Mouse (Mus musculus) stomach, embryonic 15.5 days (tissue): ENCODE results near the gene Abcb11. TPM values are rescaled to one million over a fixed set of nuclear protein-coding genes. Genes with fewer than 3 reads are reported as not detected.

Experiments used
- ATAC-seq: fragments of 200-750 bp; cut with Nextera tagmentation; 2 replicates; pipeline ENCODE4 v1.8.0; 2017; ENCODE audit warnings: low read depth, moderate number of reproducible peaks, moderate TSS enrichment; ENCODE audit not compliant: insufficient read depth, low FRiP score
- H3K27ac ChIP-seq: fragments of 300-500 bp; sonication (generic); 2 replicates; pipeline ENCODE4 v1.5.1; 2015; ENCODE audit warnings: mild to moderate bottlenecking, inconsistent platforms
- H3K27me3 ChIP-seq: fragments of 300-500 bp; sonication (generic); replicated peaks from 2 replicates; pipeline ENCODE4 v1.6.1; 2015; ENCODE audit warnings: inconsistent platforms
- H3K36me3 ChIP-seq: fragments of 300-500 bp; sonication (generic); 2 replicates; pipeline ENCODE4 v1.6.1; 2015; ENCODE audit warnings: inconsistent platforms
- H3K4me1 ChIP-seq: fragments of 300-500 bp; sonication (generic); 2 replicates; pipeline ENCODE4 v1.6.1; 2015; ENCODE audit warnings: inconsistent platforms
- H3K4me2 ChIP-seq: fragments of 300-500 bp; sonication (generic); 2 replicates; pipeline ENCODE4 v1.6.1; 2015; ENCODE audit warnings: mild to moderate bottlenecking, inconsistent platforms
- H3K4me3 ChIP-seq: fragments of 300-500 bp; sonication (generic); replicated peaks from 2 replicates; pipeline ENCODE4 v1.5.1; 2015; ENCODE audit warnings: inconsistent platforms
- H3K9ac ChIP-seq: fragments of 300-500 bp; sonication (generic); 2 replicates; pipeline ENCODE4 v1.6.1; 2015; ENCODE audit warnings: inconsistent platforms
- H3K9me3 ChIP-seq: fragments of 300-500 bp; sonication (generic); 2 replicates; pipeline ENCODE4 v1.6.1; 2016; ENCODE audit warnings: inconsistent platforms
- WGBS: fragments of 180-500 bp; shearing (Covaris S2); methylation state at CpG from one replicate; pipeline ENCODE4 v1.1.7; 2015; 5-methylcytosine and 5-hydroxymethylcytosine counted together
- polyA plus RNA-seq: library from polyadenylated mRNA; unstranded; fragments of >200 nt; fragmentation: Nextera tagmentation; extraction: Ambion mirVana; gene quantifications from 2 replicates; pipeline ENCODE4 v1.2.1, GENCODE M21; 2015

Abcb11 gene
- polyA plus RNA-seq, 1 experiment from 2014 or later, result 1.0 TPM

- no peaks in the 10 kb centered on the region for H3K27me3 ChIP-seq
- no peaks in the 10 kb centered on the region for H3K9me3 ChIP-seq
- no peaks in the 10 kb centered on the region for H3K4me1 ChIP-seq
- H3K4me2 ChIP-seq, result no peak overlapping the region
- no peak for ATAC-seq
- WGBS, result 92% methylated on average over 1 of the region's 1 CpGs
- H3K27ac ChIP-seq, result no peak overlapping the region
- no peak overlapping the region for H3K9ac ChIP-seq
- no peaks in the 10 kb centered on the region for H3K36me3 ChIP-seq
- H3K4me3 ChIP-seq, result no peak overlapping the region
Measured at GRCm38 (mm10) chr2:69247081-69247480, 95.3 kb downstream of the Abcb11 start.

DNA sequence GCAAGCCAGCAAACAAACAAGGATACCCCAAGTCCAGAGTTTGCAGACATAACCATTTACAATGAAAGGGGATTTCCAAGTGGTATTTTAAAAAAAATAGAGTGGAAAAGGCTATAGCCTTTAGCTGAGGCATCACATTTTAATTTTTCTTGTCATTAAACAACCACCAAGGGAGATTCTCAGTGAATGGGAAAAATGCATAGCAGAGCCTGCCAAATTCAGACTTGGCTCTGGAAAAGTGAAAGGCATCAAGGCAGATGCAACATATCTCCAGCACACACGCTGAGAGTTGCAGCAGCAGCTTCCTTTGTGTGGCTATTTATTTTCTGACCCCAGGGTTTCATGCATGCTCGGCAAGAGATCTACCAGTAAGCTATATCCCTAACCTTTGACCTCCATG lies 97.5 kb downstream of the Abcb11 start:
- no peaks in the 10 kb centered on the region for H3K27me3 ChIP-seq
- H3K9me3 ChIP-seq, result no peaks in the 10 kb centered on the region
- no peaks in the 10 kb centered on the region for H3K36me3 ChIP-seq
- no peak overlapping the region for H3K4me3 ChIP-seq
- no peak overlapping the region for H3K27ac ChIP-seq
- no peak overlapping the region for H3K9ac ChIP-seq
- ATAC-seq, result no peak
- H3K4me1 ChIP-seq, result no peaks in the 10 kb centered on the region
- 29% methylated on average over 2 of the region's 2 CpGs for WGBS
- no peak overlapping the region for H3K4me2 ChIP-seq

DNA sequence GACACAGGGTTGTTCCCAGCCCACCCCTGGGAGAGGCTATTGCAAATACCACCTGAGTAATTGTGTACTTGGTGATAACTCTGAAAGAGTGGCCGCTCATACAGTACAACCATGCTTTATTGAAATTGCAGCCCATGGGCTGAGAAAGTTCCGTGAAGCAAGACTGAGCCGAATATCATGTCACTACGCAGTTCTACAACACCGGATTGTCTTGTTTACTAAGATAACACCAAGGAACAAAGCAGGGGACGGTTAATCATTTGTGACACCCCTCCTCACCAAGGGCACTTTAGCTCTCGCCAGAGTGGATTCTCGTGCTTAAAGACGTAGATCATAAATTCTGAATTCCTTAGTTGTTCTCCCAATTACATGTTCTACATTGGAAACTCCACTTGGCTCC lies 103.1 kb downstream of the Abcb11 start:
- Histone ChIP-seq H3K4me3 (no peak overlapping the region), H3K4me1 (no peaks in the 10 kb centered on the region), H3K9ac (no peak overlapping the region), H3K27ac (no peak overlapping the region), H3K27me3 (no peaks in the 10 kb centered on the region), H3K36me3 (no peaks in the 10 kb centered on the region), H3K4me2 (no peak overlapping the region), H3K9me3 (no peaks in the 10 kb centered on the region)
- ATAC-seq, result no peak
- WGBS, result 68% methylated on average over 9 of the region's 9 CpGs

- Histone ChIP-seq H3K36me3 (no peaks in the 10 kb centered on the region), H3K4me2 (no peak overlapping the region), H3K9me3 (no peaks in the 10 kb centered on the region), H3K4me1 (no peaks in the 10 kb centered on the region), H3K27me3 (no peaks in the 10 kb centered on the region), H3K27ac (no peak overlapping the region), H3K4me3 (no peak overlapping the region), H3K9ac (no peak overlapping the region)
- 85% methylated on average over 5 of the region's 5 CpGs for WGBS
- ATAC-seq, result no peak
Measured at GRCm38 (mm10) chr2:69234976-69235678, 107.3 kb downstream of the Abcb11 start.

- ATAC-seq, result no peak
- no peaks in the 10 kb centered on the region for H3K9me3 ChIP-seq
- H3K9ac ChIP-seq, result no peak overlapping the region
- H3K27me3 ChIP-seq, result no peaks in the 10 kb centered on the region
- no peaks in the 10 kb centered on the region for H3K4me1 ChIP-seq
- no peak overlapping the region for H3K4me2 ChIP-seq
- no peak overlapping the region for H3K4me3 ChIP-seq
- no peak overlapping the region for H3K27ac ChIP-seq
- H3K36me3 ChIP-seq, result no peaks in the 10 kb centered on the region
Measured at GRCm38 (mm10) chr2:69232101-69232500, 110.3 kb downstream of the Abcb11 start.

GRCm38 (mm10) chr2:69230137-69230536 lies 112.3 kb downstream of the Abcb11 start:
- H3K9me3 ChIP-seq, result no peaks in the 10 kb centered on the region
- no peak for ATAC-seq
- WGBS, result 75% methylated on average over 2 of the region's 2 CpGs
- no peak overlapping the region for H3K9ac ChIP-seq
- H3K4me2 ChIP-seq, result no peak overlapping the region
- no peaks in the 10 kb centered on the region for H3K36me3 ChIP-seq
- no peak overlapping the region for H3K27ac ChIP-seq
- H3K4me3 ChIP-seq, result no peak overlapping the region
- no peaks in the 10 kb centered on the region for H3K4me1 ChIP-seq
- no peaks in the 10 kb centered on the region for H3K27me3 ChIP-seq

DNA sequence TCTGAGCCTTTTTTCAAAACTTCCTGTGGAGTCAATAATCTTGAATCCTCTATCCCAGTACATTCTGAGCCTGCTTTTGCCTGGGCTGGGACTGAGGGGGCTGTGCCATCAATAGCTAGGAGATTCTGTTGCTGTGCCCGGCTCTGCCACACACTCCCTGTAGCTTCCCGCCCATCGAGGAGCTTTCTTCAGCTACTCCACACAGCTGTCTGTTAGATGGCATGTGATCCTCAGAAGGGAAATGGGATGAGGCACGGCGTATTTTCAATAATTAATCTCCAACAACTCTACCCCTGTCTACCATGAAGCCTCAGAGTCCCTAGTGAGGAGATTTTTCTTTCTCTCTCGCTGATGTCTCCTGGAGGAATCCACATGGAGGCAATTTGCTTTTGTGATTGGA lies 113.8 kb downstream of the Abcb11 start:
- H3K36me3 ChIP-seq, result no peaks in the 10 kb centered on the region
- H3K27ac ChIP-seq, result no peak overlapping the region
- H3K9me3 ChIP-seq, result no peaks in the 10 kb centered on the region
- no peaks in the 10 kb centered on the region for H3K4me1 ChIP-seq
- H3K4me2 ChIP-seq, result no peak overlapping the region
- no peak overlapping the region for H3K4me3 ChIP-seq
- ATAC-seq, result no peak
- 77% methylated on average over 6 of the region's 6 CpGs for WGBS
- H3K9ac ChIP-seq, result no peak overlapping the region
- no peaks in the 10 kb centered on the region for H3K27me3 ChIP-seq

DNA sequence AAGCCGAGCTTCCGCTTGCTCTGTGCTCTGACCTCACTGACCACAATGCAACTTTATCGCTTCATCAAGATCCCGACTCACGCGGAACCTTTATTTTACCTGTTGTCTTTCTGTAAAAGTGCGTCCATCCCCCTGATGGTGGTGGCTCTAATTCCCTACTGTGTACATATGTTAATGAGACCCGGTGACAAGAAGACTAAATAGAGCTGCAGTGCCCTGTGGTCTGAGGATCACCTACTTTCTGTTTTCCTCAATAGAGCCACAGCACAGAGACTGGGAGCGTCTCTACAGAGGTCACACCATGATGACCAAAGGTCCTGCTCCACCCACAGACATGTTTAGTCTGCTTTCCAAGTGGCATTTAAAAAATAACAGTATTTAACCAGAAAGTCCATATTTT lies 115.5 kb downstream of the Abcb11 start:
- Histone ChIP-seq H3K27ac (no peak overlapping the region), H3K27me3 (no peaks in the 10 kb centered on the region), H3K9me3 (no peaks in the 10 kb centered on the region), H3K4me2 (no peak overlapping the region), H3K4me3 (no peak overlapping the region), H3K4me1 (no peaks in the 10 kb centered on the region), H3K36me3 (no peaks in the 10 kb centered on the region), H3K9ac (no peak overlapping the region)
- 90% methylated on average over 9 of the region's 9 CpGs for WGBS
- ATAC-seq, result no peak

DNA sequence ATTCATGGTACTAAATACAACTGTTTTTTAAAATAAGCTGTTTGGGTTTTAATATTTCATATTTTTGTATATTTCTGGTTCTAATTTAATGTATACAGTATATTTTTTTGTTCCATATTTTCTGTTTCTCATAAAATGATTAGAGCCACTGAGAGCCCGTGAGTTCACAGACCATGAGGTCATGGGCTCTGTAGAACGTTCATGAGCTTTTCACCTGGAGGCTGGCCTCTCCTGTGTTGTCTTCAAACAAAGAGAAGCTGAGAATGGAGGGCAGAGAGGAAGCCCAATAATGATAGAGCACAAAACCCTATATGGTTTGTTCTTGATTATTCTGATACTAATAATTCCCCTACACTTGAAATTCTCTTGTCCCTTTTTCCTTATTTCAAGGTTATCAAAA lies 117.7 kb downstream of the Abcb11 start:
- H3K4me1 ChIP-seq, result no peaks in the 10 kb centered on the region
- no peak overlapping the region for H3K4me3 ChIP-seq
- H3K9ac ChIP-seq, result no peak overlapping the region
- ATAC-seq, result no peak
- H3K27ac ChIP-seq, result no peak overlapping the region
- H3K9me3 ChIP-seq, result no peaks in the 10 kb centered on the region
- 40% methylated on average over 2 of the region's 2 CpGs for WGBS
- H3K36me3 ChIP-seq, result no peaks in the 10 kb centered on the region
- no peaks in the 10 kb centered on the region for H3K27me3 ChIP-seq
- no peak overlapping the region for H3K4me2 ChIP-seq

GRCm38 (mm10) chr2:69222815-69223214 lies 119.6 kb downstream of the Abcb11 start:
- ATAC-seq, result no peak
- H3K27me3 ChIP-seq, result no peaks in the 10 kb centered on the region
- H3K4me3 ChIP-seq, result no peak overlapping the region
- H3K27ac ChIP-seq, result no peak overlapping the region
- WGBS, result 79% methylated on average over 10 of the region's 10 CpGs
- H3K9ac ChIP-seq, result no peak overlapping the region
- H3K4me2 ChIP-seq, result no peak overlapping the region
- H3K9me3 ChIP-seq, result no peaks in the 10 kb centered on the region
- H3K4me1 ChIP-seq, result no peaks in the 10 kb centered on the region
- no peaks in the 10 kb centered on the region for H3K36me3 ChIP-seq

GRCm38 (mm10) chr2:69221868-69222416 lies 120.5 kb downstream of the Abcb11 start:
- no peak for ATAC-seq
- no peaks in the 10 kb centered on the region for H3K4me1 ChIP-seq
- no peak overlapping the region for H3K27ac ChIP-seq
- H3K9me3 ChIP-seq, result no peaks in the 10 kb centered on the region
- no peak overlapping the region for H3K4me3 ChIP-seq
- H3K27me3 ChIP-seq, result no peaks in the 10 kb centered on the region
- H3K36me3 ChIP-seq, result no peaks in the 10 kb centered on the region
- WGBS, result 60% methylated on average over 5 of the region's 5 CpGs
- H3K9ac ChIP-seq, result no peak overlapping the region
- H3K4me2 ChIP-seq, result no peak overlapping the region

- Histone ChIP-seq H3K27ac (no peak overlapping the region), H3K27me3 (no peaks in the 10 kb centered on the region), H3K4me1 (no peaks in the 10 kb centered on the region), H3K9me3 (no peaks in the 10 kb centered on the region), H3K4me2 (no peak overlapping the region), H3K36me3 (no peaks in the 10 kb centered on the region), H3K4me3 (no peak overlapping the region), H3K9ac (no peak overlapping the region)
- 38% methylated on average over 7 of the region's 7 CpGs for WGBS
- no peak for ATAC-seq
Measured at GRCm38 (mm10) chr2:69215242-69215641, 127.2 kb downstream of the Abcb11 start.

DNA sequence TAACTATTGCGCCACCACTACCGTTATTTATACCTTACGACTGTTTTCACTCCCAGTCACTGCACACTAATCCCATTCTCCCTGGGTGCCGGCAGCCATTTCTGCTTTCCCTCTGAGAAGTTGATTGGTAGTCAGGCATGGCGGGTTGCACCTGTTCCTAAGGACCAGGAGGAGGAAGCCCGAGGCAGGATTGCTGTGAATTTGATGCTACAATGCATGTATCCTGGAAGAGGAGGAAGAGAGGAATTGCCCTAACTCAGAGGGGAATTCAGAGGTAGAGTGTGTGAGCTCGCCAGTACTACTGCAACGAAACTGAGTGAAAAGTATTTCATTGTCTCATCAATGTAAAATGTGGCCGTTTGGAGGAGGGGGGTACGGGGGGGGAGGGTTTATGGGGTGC lies 129.8 kb downstream of the Abcb11 start:
- Histone ChIP-seq H3K4me1 (no peaks in the 10 kb centered on the region), H3K4me3 (no peak overlapping the region), H3K27me3 (no peaks in the 10 kb centered on the region), H3K4me2 (no peak overlapping the region), H3K27ac (no peak overlapping the region), H3K36me3 (no peaks in the 10 kb centered on the region), H3K9me3 (no peaks in the 10 kb centered on the region), H3K9ac (no peak overlapping the region)
- ATAC-seq, result no peak
- 64% methylated on average over 10 of the region's 10 CpGs for WGBS
